Mouse (Mus musculus) mouse embryonic stem cell (cell line): Measurements from ENCODE around the gene Nap1l4.

Experiments used
- in situ Hi-C, 2 experiments: fragments of 300-500 bp; cut with MboI; formaldehyde crosslinking; loops; 1 replicate in 1 of 2; 3 replicates in 1 of 2; pipeline ENCODE4 v1.14.3; 2019 to 2020; ENCODE audit warnings: low sequenced_read_pairs in 2 of 2, low pct_unique_long_range_greater_than_20kb in 1 of 2, mixed read lengths in 1 of 2; ENCODE audit not compliant: unreplicated experiment in 1 of 2

Gene Nap1l4

DNA sequence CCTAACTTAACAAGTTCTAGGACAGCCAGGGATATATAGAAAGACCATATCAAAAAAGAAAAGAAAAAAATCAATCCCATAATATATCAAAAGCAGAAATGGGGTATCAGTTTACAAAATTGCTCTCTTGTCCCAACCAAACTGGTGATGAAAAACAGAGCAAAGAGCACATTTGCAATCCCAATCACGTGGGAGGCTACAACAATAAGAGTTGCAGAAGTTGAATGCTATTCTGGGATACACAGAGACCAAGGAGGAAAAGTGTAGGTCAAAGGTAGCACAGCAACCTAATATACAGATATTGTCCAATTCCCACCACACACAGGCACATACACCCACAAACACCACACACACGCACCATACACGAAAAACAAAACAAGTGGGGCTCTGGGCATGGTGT lies 12.7 kb downstream of the Nap1l4 start:
- in situ Hi-C loops, result no loop called here

DNA sequence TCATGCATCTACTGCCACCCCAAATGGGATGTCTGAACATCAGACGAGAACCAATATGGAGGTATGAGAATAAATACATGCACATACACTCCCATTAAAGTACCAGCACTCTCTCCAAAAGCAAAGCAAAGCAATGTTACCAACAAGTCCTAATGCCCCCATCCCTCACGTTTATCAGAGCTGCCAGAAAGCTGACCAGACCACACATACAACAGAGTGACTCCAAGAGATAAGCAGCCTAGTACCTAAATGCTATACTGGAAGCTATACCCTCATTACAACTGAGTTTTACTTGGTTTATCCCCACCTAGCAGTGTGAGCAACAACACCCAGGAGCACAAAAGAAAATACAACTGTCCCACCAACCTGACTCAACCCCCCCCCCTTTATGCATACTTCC lies 15.6 kb downstream of the Nap1l4 start:
- in situ Hi-C loops, result no loop called here

DNA sequence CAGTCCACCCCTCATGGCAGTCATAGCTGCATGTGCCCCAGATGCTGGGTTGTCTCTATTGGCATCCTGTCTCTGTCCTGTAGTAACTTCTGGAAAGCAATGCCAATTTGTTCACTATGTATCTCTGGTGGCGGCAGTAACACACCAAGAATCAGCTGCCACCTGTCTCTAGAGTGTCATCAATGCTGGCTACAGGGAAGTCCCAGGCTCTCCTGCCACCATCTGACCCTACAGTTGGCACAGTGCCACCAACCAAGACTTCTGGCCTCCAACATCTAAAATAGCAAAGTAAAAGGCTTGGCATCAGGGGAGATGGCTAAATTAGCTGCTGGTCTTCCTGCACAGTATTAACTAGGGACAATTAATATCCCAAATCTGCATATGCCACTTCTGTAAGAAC lies 16.5 kb downstream of the Nap1l4 start:
- in situ Hi-C loops, result no loop called here

DNA sequence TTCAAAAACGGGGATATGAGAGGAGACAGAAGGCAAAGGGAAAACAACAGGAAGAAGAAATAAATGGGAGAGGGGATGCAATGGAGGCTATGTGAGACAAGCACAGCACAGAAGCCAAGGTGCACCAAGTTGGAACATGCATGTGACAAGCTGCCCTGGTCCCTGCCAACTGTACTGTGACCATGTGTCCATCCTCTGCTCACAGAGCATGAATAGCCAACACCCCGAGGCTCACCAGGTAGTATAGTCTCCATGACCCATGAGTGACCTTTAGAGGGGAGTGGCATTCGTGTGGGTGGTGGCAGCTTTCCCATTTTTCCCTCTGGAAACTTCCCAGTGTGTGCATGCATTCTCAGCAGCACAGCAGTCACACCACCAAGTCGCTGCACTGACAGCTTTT lies 29.6 kb downstream of the Nap1l4 start:
- in situ Hi-C loops, result loop anchor here in 1 of 2 experiments (5.0 kb wide), 1 partner anchor 68 kb away; no protein-coding TSS in a partner anchor

DNA sequence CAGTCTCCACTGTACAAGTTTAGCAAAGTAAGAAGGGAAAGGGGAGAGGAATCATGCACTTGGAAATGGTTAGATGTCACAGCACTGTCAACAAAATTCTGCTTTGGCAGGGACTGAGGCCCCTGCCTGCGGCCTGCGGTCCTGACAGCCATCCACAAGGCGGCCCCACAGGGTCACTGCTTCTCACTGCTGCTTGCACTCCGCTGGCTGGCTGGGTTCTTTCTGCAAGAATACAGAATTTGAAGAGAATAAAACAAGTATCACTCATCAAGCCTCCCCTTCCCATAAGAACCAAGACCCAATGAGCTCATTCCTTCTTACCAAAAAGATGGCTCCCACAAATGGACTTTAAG lies 34.5 kb downstream of the Nap1l4 start:
- in situ Hi-C loops, result no loop called here

DNA sequence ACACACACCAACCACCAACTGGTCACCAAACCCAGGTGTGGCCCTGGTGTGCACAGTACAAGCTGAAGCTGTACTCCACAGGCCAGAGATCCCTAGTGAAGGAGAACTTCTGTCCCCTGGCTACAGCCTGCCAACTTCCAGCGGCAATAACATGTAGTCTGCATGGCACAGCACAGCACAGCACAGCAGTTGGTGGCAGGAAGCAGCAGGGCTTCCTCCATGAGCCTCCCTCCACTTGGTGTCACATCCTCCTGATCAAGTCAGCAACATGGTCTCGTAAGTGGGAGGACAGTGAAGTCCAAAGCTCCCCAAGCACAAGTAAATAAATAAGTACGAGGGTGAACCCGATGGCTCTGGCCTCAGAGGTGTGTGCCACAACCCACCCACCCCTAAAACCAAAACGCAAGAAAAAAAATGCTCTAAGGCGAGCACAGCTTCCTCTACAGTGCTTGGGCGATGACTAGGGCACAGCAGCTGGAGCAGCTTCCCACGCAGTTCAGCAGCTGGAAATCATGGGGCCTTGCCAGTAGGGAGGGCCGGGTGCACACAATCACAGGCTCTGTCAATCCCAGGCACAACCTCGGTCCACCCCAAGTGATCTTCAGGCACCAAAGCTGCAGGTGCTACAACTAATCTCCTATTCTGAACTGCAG lies 35.0 kb downstream of the Nap1l4 start:
- in situ Hi-C loops, result no loop called here

DNA sequence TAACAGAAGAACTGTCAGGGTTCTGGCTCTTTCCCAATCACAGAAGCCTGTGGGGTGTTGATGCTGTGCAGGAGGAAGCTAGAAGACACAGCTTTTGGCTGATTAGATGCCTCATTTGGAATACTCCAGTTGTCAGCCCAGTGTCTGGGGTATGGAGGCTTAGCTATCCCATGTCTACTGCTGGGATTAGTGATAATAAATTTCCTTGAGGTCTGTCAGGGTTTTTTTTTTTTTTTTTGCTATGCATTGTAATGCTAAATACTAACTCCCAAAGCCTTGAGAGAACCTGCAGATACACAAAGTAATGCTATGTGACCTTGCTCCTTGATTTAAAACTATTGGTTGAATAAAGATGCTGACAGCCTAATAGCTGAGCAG lies 37.6 kb downstream of the Nap1l4 start:
- in situ Hi-C loops, result no loop called here

DNA sequence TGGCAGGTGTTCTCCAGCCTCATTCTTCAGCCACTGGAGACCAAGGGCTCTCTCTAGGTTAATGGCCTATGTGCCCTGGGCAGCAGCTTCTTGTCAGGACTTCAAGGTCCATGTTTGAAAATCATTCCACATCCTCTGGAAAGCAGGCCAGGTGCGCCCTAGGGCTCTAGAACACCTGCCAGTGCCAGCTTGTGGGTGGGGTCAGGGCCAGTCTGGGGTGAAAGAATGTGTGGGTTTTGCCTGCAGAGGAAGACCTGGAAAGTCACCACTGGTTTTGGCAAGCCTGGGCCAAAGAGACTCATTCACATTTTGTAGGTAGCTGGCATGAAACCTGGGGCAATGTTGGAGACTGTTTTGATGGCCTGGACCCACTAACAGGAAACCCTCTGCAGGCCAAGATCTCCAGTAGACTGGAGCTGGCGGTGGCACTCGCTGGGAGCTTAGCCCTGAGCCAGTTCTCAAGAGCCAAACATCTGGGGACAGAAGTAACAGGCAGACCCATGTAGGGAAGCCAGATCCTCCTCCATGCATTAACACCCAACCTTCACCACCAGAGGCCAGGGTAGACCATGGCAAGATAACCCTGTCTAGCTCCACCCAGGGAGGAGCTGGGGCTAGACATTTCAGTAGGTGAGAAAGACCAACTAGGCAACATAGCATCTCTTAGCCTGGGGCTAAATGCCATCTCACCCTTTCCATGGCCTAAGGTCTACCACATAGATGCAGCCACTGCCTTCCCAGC lies 38.1 kb downstream of the Nap1l4 start:
- in situ Hi-C loops, result no loop called here

DNA sequence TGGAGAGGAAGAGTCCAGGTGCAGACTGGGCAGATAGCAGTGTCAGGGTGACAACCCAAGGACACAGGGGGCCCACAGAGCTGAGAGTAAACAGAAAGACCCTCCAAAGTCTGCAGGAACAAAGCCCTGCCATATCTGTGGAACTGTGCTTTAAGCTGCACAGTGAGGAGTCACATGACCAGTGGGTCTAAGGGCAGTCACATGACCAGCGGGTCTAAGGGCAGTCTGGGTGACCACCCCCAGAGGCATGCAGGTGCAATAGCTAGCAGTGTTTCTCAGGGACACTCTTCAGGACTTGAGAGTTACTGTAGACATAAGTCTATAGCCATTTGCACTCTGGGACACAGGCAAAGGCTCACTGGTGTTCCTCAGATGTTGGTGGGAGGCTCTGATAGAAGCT lies 39.3 kb downstream of the Nap1l4 start:
- in situ Hi-C loops, result no loop called here

DNA sequence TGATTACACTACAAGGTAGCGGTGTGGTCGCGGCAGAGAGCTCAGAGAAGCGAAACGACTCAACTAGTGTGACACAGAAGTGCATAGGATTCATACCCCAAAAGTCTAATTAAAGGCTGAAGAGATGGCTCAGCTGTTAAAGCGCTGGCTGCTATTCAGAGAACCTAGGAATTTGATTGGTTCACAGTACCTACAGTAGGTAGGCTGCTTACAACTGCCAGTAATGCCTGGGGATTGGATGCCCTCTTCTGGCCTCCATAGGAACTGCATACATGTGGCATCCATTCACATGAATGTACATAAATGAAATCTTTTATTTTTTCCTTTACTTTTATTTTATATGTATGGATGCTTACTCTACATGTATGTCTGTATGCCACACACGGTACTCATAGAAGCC lies 42.2 kb downstream of the Nap1l4 start:
- in situ Hi-C loops, result no loop called here

DNA sequence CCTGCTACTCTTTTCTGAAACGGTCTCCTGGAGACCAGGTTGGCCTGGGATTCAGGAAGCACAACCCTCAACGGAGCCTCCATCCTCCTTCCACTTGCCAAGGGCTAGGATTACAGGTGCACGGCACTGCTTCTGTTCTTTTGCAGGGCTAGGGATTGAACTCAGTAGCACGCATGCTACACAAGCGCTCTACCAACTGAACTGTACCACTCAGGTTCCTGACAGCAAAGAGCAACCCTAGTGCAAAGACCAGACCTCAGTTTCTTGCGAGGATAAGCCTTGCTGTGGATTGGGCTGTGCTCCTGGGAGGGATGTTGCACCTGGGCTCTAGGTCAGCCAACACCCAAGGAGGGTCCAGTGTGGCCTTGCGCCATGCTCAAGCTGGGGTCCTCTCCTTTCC lies 42.6 kb downstream of the Nap1l4 start:
- in situ Hi-C loops, result no loop called here

DNA sequence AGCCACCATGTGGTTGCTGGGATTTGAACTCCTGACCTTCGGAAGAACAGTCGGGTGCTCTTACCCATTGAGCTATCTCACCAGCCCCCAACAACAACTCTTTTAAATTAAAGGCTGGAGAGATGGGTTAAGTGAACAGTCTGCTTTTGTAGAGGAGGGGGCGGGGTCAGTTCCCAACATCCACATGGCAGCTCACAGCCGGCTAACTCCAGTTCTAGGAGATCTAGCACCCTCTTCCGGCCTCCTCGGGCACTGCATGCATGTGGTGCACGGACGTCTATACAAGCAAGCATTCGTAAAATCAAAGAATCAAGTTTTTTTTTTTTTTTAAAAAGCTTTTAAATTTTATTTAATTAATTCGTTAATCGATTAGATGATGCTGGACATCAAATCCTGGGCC lies 43.1 kb downstream of the Nap1l4 start:
- in situ Hi-C loops, result no loop called here

DNA sequence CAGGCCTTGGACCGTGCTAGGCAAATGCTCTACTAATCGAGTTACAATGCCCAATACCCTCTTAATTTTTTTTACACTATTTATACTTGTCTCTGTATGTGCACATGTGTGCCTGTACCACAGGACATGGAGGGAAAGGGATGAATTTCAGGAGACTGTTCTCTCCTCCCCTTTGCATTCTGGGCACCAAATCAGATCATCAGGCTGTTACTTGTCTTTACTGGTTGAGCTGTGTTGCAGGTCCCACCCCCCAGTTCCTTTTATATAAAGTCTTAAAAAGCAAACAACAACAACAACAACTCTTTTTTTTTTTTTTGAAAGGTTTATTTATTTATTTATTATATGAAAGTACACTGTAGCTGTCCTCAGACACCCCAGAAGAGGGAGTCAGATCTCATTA lies 43.5 kb downstream of the Nap1l4 start:
- in situ Hi-C loops, result no loop called here

DNA sequence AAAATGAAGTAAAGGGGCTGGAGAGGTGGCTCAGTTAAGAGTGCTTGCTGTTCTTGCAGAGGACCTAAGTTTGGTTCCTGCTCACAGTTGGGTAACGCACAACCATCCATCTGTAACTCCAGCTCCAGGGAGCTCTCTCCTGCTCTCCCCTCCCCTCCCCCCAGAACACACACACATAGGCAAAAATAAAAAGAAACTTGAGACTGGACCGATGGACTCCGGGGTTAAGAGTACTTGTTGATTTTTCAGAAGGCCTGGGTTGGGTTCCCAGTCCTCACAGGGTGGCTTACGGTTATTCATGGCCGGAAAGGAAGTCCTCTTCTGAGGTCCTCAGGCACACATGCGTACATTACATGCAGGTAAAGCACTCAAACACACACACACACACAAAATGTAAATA lies 45.0 kb downstream of the Nap1l4 start:
- in situ Hi-C loops, result no loop called here

DNA sequence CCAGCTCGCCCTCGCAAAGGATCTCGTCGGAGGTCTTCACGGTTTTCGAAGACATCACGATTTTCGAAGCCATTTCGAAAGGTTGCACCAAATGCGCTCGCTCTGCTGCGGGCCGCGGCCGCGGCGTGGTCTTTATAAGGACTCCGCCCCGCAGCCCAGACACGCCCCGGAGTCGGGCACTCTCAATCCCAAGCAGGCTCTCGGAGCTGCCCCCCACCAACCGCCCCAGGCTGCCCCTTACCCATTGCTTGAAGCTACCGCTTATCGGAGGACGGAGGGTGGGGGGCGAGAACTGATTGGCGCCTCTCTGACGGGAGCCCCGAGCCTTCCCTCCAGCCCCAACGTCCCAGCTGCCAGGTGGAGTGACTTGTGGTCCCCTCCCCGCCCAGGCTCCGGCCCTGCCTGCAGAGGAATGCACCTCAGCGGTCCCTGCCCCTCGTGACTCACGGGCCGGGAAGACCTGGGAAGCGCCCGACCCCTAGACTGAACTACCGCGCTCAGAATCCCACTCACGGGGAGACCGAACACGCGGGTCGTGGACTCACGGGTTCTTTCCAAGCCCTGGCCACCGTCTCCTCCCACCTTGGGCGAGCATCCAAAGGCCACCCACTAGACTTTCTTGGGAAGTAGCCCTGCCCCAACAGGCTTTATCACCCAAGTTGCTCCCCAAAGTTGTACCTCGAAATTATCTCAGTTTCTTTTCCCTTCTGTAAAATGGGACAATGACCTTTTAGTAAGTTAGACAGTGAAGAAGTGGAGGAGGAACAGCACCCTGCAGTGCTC lies 46.3 kb downstream of the Nap1l4 start, which contains the start of gene Phlda2:
TSS of gene Phlda2 (minus strand) at position 733 of the 783 bp plus-strand sequence.
- in situ Hi-C loops, result no loop called here

DNA sequence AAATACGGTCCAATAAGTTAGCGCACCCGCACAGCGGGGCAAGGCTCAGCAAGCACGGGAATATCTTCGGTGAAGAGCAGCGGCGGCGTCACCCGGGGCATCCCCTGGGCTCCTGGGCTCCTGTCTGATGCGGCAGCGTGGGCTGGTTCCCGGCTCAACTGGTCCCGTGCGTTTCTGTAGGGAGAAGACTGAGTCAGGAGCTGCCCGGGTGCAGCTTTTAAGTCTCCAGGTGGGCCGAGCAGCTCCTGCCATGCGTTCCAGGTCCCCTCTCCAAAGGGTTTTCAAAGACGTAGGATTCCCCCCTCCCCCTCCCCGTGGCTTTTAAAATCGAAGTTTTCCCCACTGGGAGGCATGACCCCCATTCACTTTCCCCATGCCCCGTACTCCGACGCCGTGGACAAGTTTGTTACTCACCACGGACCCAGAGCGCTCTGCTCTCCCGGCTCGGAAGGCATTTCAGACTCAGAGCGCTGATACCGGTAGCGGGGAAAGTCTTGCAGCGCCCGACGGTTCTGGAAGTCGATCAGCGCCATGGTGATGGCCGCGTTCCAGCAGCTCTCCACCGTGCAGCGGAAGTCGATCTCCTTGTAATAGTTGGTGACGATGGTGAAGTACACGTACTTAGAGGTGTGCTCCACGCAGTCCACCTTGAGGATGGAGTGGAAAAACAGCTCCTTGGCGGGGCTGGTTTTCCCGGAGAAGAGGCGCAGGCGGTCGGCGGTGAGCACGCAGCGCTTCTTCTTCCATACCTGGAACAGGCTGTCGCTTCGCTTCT lies 47.1 kb downstream of the Nap1l4 start:
- in situ Hi-C loops, result no loop called here

DNA sequence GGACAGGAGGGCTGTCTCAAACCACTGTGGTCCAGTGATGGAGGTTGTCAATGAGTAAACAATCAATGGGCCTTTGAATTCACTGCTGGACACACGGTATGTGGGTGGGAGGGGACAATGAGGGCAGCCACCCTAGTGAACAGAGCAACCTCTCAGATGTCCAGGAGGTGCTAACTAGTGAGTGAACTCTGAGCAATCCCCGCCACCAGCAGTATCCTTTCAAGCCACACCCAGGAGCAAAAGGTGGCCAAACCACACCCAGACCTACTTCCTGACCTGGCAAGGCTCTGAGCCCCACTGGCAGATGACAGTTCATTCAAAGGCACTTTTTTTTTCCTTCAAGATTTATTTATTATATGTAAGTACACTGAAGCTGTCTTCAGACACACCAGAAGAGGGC lies 48.0 kb downstream of the Nap1l4 start:
- in situ Hi-C loops, result no loop called here

DNA sequence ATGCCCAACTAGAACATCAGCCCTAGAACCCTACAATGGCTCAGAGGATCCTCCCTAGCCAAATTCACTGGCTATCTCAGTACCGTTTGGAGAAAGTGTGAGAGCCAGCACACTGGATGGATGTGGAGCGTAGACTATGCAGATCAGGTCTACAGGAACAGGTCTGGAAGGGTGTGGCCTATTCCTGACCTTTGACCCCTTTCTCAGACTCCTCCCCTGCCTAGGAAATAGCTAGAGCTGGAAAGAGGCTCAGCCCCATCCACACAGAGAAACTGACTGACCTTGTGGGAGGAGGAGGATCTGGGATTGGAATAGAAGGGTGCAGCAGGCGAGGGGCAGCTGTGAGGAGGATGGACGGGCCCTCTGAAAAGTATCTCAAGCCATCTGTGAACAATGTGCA lies 50.3 kb downstream of the Nap1l4 start:
- in situ Hi-C loops, result no loop called here
